In the genomic region with DNA sequence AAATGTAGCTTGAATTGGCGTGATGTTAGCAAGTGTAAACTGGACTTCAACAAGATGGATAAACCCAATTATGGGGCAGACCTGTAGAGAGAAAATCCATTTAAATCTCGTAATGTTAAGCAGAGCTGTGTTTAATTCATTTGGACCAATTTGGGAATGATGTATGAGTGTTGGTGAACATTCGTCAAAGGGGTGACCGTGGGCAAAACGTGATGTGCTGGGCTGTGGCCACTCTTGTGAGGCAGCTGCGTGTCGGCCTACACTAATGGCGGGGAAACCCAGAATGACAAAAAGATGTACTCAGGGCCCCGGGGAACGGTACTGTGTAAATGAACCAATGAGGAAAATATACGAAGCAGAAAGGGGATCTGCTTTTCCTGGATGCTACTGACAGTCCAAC, we compare ENCODE assay signal across 22 mouse cellular contexts. TPM values are rescaled to one million over a fixed set of nuclear protein-coding genes. Genes with fewer than 3 reads are reported as not detected.
DNase-seq lines count a peak whose midpoint lies in the region; ATAC-seq lines count a peak whose summit lies in the region.
"Had no signal": no experiment of that assay in that cellular context is flagged by ENCODE, and none has a peak within 500 bp of the region (broad histone marks: within the 10 kb centered on the region; RNA-seq: fewer than 3 reads in every experiment).

No protein-coding gene starts in this region.

- no peak overlapping the region for H3K4me3 ChIP-seq in hindbrain, embryonic 12.5 days
- H3K4me3 ChIP-seq in hindbrain, embryonic 10.5 days, result no peak overlapping the region
- H3K4me3 ChIP-seq in midbrain, embryonic 16.5 days (ENCODE audit: low read depth, low read length), result no peak overlapping the region
- H3K4me3 ChIP-seq in midbrain, embryonic 10.5 days, result no peak overlapping the region
- H3K4me3 ChIP-seq in hindbrain, embryonic 16.5 days (ENCODE audit: low read length), result no peak overlapping the region
- no peak overlapping the region for H3K4me3 ChIP-seq in heart, embryonic 11.5 days (ENCODE audit: low read depth, low read length)
- H3K4me3 ChIP-seq: embryonic facial prominence, embryonic 10.5 days; embryonic facial prominence, embryonic 12.5 days; forebrain, embryonic 13.5 days; forebrain, embryonic 15.5 days had no signal

- H3K9me3 ChIP-seq in hindbrain, embryonic 12.5 days (replicated peaks), result no peaks in the 10 kb centered on the region
- H3K9me3 ChIP-seq in hindbrain, embryonic 10.5 days, result peaks cover 4% of the 10 kb centered on the region; the same call in 1 of the 2 replicates
- no peaks in the 10 kb centered on the region for H3K9me3 ChIP-seq in midbrain, embryonic 16.5 days (replicated peaks; ENCODE audit: control insufficient read depth, low read length, poor library complexity, severe bottlenecking)
- H3K9me3 ChIP-seq in midbrain, embryonic 10.5 days (replicated peaks), result no peaks in the 10 kb centered on the region
- no peaks in the 10 kb centered on the region for H3K9me3 ChIP-seq in hindbrain, embryonic 16.5 days (ENCODE audit: control insufficient read depth, low read length)
- H3K9me3 ChIP-seq in heart, embryonic 11.5 days (replicated peaks; ENCODE audit: control insufficient read depth, low read length), result no peaks in the 10 kb centered on the region; the same call in 1 of the 2 replicates
- H3K9me3 ChIP-seq: embryonic facial prominence, embryonic 10.5 days; embryonic facial prominence, embryonic 12.5 days; forebrain, embryonic 13.5 days; forebrain, embryonic 15.5 days; G1E had no signal

- no peak overlapping the region for H3K9ac ChIP-seq in hindbrain, embryonic 12.5 days
- no peak overlapping the region for H3K9ac ChIP-seq in midbrain, embryonic 16.5 days (ENCODE audit: low read depth, low read length)
- H3K9ac ChIP-seq in hindbrain, embryonic 16.5 days (ENCODE audit: low read depth, low read length), result no peak overlapping the region
- no peak overlapping the region for H3K9ac ChIP-seq in heart, embryonic 11.5 days (ENCODE audit: low read depth, low read length)
- H3K9ac ChIP-seq: embryonic facial prominence, embryonic 12.5 days; forebrain, embryonic 13.5 days; forebrain, embryonic 15.5 days; forebrain, postnatal 0 days had no signal

- no peak overlapping the region for H3K4me2 ChIP-seq in hindbrain, embryonic 12.5 days (replicated peaks)
- H3K4me2 ChIP-seq in midbrain, embryonic 16.5 days (ENCODE audit: low read length), result no peak overlapping the region
- no peak overlapping the region for H3K4me2 ChIP-seq in hindbrain, embryonic 16.5 days (ENCODE audit: low read length)
- H3K4me2 ChIP-seq in heart, embryonic 11.5 days, result no peak overlapping the region
- H3K4me2 ChIP-seq: embryonic facial prominence, embryonic 12.5 days; forebrain, embryonic 13.5 days; forebrain, embryonic 15.5 days had no signal

- DNase-seq in hindbrain, embryonic 10.5 days (ENCODE audit: low spot score), result no peak
- DNase-seq in midbrain, embryonic 10.5 days (ENCODE audit: low spot score), result no peak
- peak; percentile 63 for DNase-seq in MN1 (ENCODE audit: low spot score)
- no peak for DNase-seq in adrenal gland, adult 8-10 months
- DNase-seq: adrenal gland, adult 2 months; adrenal gland, postnatal 14 days; adrenal gland, postnatal 36 days; cerebellum, adult 11-12 months; cerebellum, adult 2 months; cerebellum, adult 9-10 months; cerebellum, postnatal 10 days; cerebellum, postnatal 25 days; forebrain, postnatal 0 days had no signal

- H3K4me1 ChIP-seq in hindbrain, embryonic 12.5 days, result peaks cover 32% of the 10 kb centered on the region
- peaks cover 31% of the 10 kb centered on the region for H3K4me1 ChIP-seq in hindbrain, embryonic 10.5 days (replicated peaks)
- peaks cover 34% of the 10 kb centered on the region for H3K4me1 ChIP-seq in midbrain, embryonic 16.5 days (ENCODE audit: control insufficient read depth, insufficient read depth, low read length)
- H3K4me1 ChIP-seq in midbrain, embryonic 10.5 days, result peaks cover 28% of the 10 kb centered on the region
- no peaks in the 10 kb centered on the region; the same call in 1 of the 2 replicates for H3K4me1 ChIP-seq in hindbrain, embryonic 16.5 days (ENCODE audit: control insufficient read depth, insufficient read depth, low read depth, low read length)
- peaks cover 34% of the 10 kb centered on the region for H3K4me1 ChIP-seq in heart, embryonic 11.5 days (ENCODE audit: control insufficient read depth, insufficient read depth, low read length)

- H3K27ac ChIP-seq in hindbrain, embryonic 12.5 days, result no peak overlapping the region
- H3K27ac ChIP-seq in hindbrain, embryonic 10.5 days, result no peak overlapping the region
- peak overlapping the region; percentile 15; the same call in 1 of the 2 replicates for H3K27ac ChIP-seq in midbrain, embryonic 16.5 days (ENCODE audit: low read length)
- no peak overlapping the region for H3K27ac ChIP-seq in midbrain, embryonic 10.5 days (replicated peaks)
- H3K27ac ChIP-seq in hindbrain, embryonic 16.5 days (ENCODE audit: low read depth, low read length), result no peak overlapping the region
- no peak overlapping the region for H3K27ac ChIP-seq in heart, embryonic 11.5 days (ENCODE audit: low read depth, low read length)
- H3K27ac ChIP-seq: embryonic facial prominence, embryonic 10.5 days; embryonic facial prominence, embryonic 12.5 days; forebrain, embryonic 13.5 days; forebrain, embryonic 15.5 days had no signal

- no peaks in the 10 kb centered on the region for H3K36me3 ChIP-seq in hindbrain, embryonic 12.5 days
- peaks cover 21% of the 10 kb centered on the region for H3K36me3 ChIP-seq in hindbrain, embryonic 10.5 days
- H3K36me3 ChIP-seq in midbrain, embryonic 16.5 days (ENCODE audit: control insufficient read depth, insufficient read depth, low read length), result no peaks in the 10 kb centered on the region
- H3K36me3 ChIP-seq in midbrain, embryonic 10.5 days, result peaks cover 50% of the 10 kb centered on the region
- H3K36me3 ChIP-seq in hindbrain, embryonic 16.5 days (ENCODE audit: control insufficient read depth, insufficient read depth, low read length), result no peaks in the 10 kb centered on the region
- peaks cover 6% of the 10 kb centered on the region; the same call in 1 of the 2 replicates for H3K36me3 ChIP-seq in heart, embryonic 11.5 days (ENCODE audit: control insufficient read depth, insufficient read depth, low read length)
- H3K36me3 ChIP-seq: forebrain, embryonic 15.5 days; G1E had no signal

- ATAC-seq in hindbrain, embryonic 12.5 days (ENCODE audit: low FRiP score), result peak; percentile 48
- no peak for ATAC-seq in midbrain, embryonic 16.5 days
- 0 out of 2 replicates have a peak, but pooled peaks have one; percentile 17 for ATAC-seq in hindbrain, embryonic 16.5 days
- no peak for ATAC-seq in heart, embryonic 11.5 days (replicated peaks; ENCODE audit: insufficient number of reproducible peaks, low FRiP score, low TSS enrichment)
- ATAC-seq: forebrain, embryonic 13.5 days; forebrain, embryonic 15.5 days; forebrain, postnatal 0 days had no signal

- H3K27me3 ChIP-seq in hindbrain, embryonic 12.5 days, result no peaks in the 10 kb centered on the region
- H3K27me3 ChIP-seq in hindbrain, embryonic 10.5 days (ENCODE audit: insufficient read depth, poor library complexity, severe bottlenecking), result no peaks in the 10 kb centered on the region
- no peaks in the 10 kb centered on the region for H3K27me3 ChIP-seq in midbrain, embryonic 16.5 days (ENCODE audit: control insufficient read depth, insufficient read depth, low read depth, low read length)
- no peaks in the 10 kb centered on the region for H3K27me3 ChIP-seq in midbrain, embryonic 10.5 days (ENCODE audit: low read depth, poor library complexity, severe bottlenecking)
- H3K27me3 ChIP-seq in hindbrain, embryonic 16.5 days (replicated peaks; ENCODE audit: control insufficient read depth, insufficient read depth, low read length), result no peaks in the 10 kb centered on the region
- H3K27me3 ChIP-seq in heart, embryonic 11.5 days (ENCODE audit: control insufficient read depth, insufficient read depth, low read length), result no peaks in the 10 kb centered on the region
- H3K27me3 ChIP-seq: embryonic facial prominence, embryonic 12.5 days; forebrain, embryonic 13.5 days; forebrain, embryonic 15.5 days had no signal

- WGBS in hindbrain, embryonic 12.5 days, result 59% methylated on average over 11 of the region's 11 CpGs
- WGBS in hindbrain, embryonic 10.5 days, result 85% methylated on average over 11 of the region's 11 CpGs
- WGBS in midbrain, embryonic 16.5 days, result 77% methylated on average over 11 of the region's 11 CpGs
- WGBS in midbrain, embryonic 10.5 days, result 93% methylated on average over 11 of the region's 11 CpGs
- WGBS in hindbrain, embryonic 16.5 days, result 55% methylated on average over 11 of the region's 11 CpGs
- WGBS in heart, embryonic 11.5 days (ENCODE audit: insufficient replicate concordance), result 77% methylated on average over 11 of the region's 11 CpGs

RNA-seq across cellular contexts. Expression of a gene that starts 24.2 kb away (rescaled TPM):
- 78.0 and 81.6 TPM in 2 replicates for polyA plus RNA-seq in hindbrain, embryonic 12.5 days (2016; fragmentation: Nextera tagmentation; extraction: Ambion mirVana)
- 58.6 and 61.0 TPM in 2 replicates for polyA plus RNA-seq in hindbrain, embryonic 10.5 days (2016; fragmentation: Nextera tagmentation; extraction: Ambion mirVana)
- 824 and 1,080 TPM in 2 replicates for polyA plus RNA-seq in midbrain, embryonic 16.5 days (2015; fragmentation: Nextera tagmentation; extraction: Ambion mirVana)
- 180 and 255 TPM in 2 replicates for polyA plus RNA-seq in midbrain, embryonic 10.5 days (2016; fragmentation: Nextera tagmentation; extraction: Ambion mirVana)
- 27.0 and 38.2 TPM in 2 replicates for polyA plus RNA-seq in hindbrain, embryonic 16.5 days (2015; fragmentation: Nextera tagmentation; extraction: Ambion mirVana)
- total RNA-seq in adrenal gland, adult 8-10 months (2022), result 10 to 100 TPM; 15.4 to 39.4 (median 26.8) TPM
- polyA plus RNA-seq in heart, embryonic 11.5 days (2014; fragmentation: Nextera tagmentation; extraction: Ambion mirVana), result 67.1 and 82.0 TPM in 2 replicates

Comparison
In these comparisons a context has a peak if more than half of its experiments do, and no peak if none do; other contexts are left out.
1. ATAC-seq: peak in hindbrain, embryonic 12.5 days (single experiment) and hindbrain, embryonic 16.5 days (single experiment); none in midbrain, embryonic 16.5 days (single experiment) and heart, embryonic 11.5 days (single experiment).